Mouse (Mus musculus): ENCODE measurements around the gene Hrc. TPM values are rescaled to one million over a fixed set of nuclear protein-coding genes. Genes with fewer than 3 reads are reported as not detected.

The Hrc gene
- polyA plus RNA-seq, 1 experiment, result not detected

- Histone ChIP-seq H3K27ac (ENCODE audit: insufficient read depth, low read length) (no peak overlapping the region), H3K4me1 (ENCODE audit: control insufficient read depth, insufficient read depth, low read length) (peaks cover 13% of the 10 kb centered on the region), H3K4me3 (ENCODE audit: insufficient read depth, low read length) (no peak overlapping the region)
- no peak for TF ChIP-seq POLR2A (IDR thresholded peaks at IDR 0.05; ENCODE audit: low read depth, low read length)
- peak; percentile 52; the same call in 1 of the 2 replicates for TF ChIP-seq CTCF (IDR thresholded peaks at IDR 0.05; ENCODE audit: borderline replicate concordance, insufficient read depth, low read length)
These were observed 25.6 kb upstream of the Hrc start for GRCm38 (mm10) chr7:45309455-45309854.

GRCm38 (mm10) chr7:45312023-45312422, 23.1 kb upstream of the Hrc start:
- Histone ChIP-seq H3K4me1 (ENCODE audit: control insufficient read depth, insufficient read depth, low read length) (peaks cover 13% of the 10 kb centered on the region), H3K27ac (ENCODE audit: insufficient read depth, low read length) (no peak overlapping the region), H3K4me3 (ENCODE audit: insufficient read depth, low read length) (no peak overlapping the region)
- no peak for TF ChIP-seq CTCF (IDR thresholded peaks at IDR 0.05; ENCODE audit: borderline replicate concordance, insufficient read depth, low read length)

GRCm38 (mm10) chr7:45312686-45313453, 22.2 kb upstream of the Hrc start:
- Histone ChIP-seq H3K4me1 (ENCODE audit: control insufficient read depth, insufficient read depth, low read length) (peaks cover 13% of the 10 kb centered on the region), H3K4me3 (ENCODE audit: insufficient read depth, low read length) (no peak overlapping the region), H3K27ac (ENCODE audit: insufficient read depth, low read length) (no peak overlapping the region)
- TF ChIP-seq POLR2A (IDR thresholded peaks at IDR 0.05; ENCODE audit: low read depth, low read length), result no peak
- TF ChIP-seq CTCF (IDR thresholded peaks at IDR 0.05; ENCODE audit: borderline replicate concordance, insufficient read depth, low read length), result no peak

GRCm38 (mm10) chr7:45313495-45313894, 21.6 kb upstream of the Hrc start:
- TF ChIP-seq POLR2A (IDR thresholded peaks at IDR 0.05; ENCODE audit: low read depth, low read length) (no peak), CTCF (IDR thresholded peaks at IDR 0.05; ENCODE audit: borderline replicate concordance, insufficient read depth, low read length) (no peak)
- no peak overlapping the region for H3K4me3 ChIP-seq (ENCODE audit: insufficient read depth, low read length)
- H3K27ac ChIP-seq (ENCODE audit: insufficient read depth, low read length), result no peak overlapping the region
- H3K4me1 ChIP-seq (ENCODE audit: control insufficient read depth, insufficient read depth, low read length), result peaks cover 13% of the 10 kb centered on the region

GRCm38 (mm10) chr7:45315182-45315701, 19.8 kb upstream of the Hrc start:
- Histone ChIP-seq H3K27ac (ENCODE audit: insufficient read depth, low read length) (no peak overlapping the region), H3K4me3 (ENCODE audit: insufficient read depth, low read length) (no peak overlapping the region), H3K4me1 (ENCODE audit: control insufficient read depth, insufficient read depth, low read length) (peaks cover 13% of the 10 kb centered on the region)
- TF ChIP-seq CTCF (IDR thresholded peaks at IDR 0.05; ENCODE audit: borderline replicate concordance, insufficient read depth, low read length) (no peak), POLR2A (IDR thresholded peaks at IDR 0.05; ENCODE audit: low read depth, low read length) (no peak)

- Histone ChIP-seq H3K27ac (ENCODE audit: insufficient read depth, low read length) (no peak overlapping the region), H3K4me3 (ENCODE audit: insufficient read depth, low read length) (no peak overlapping the region), H3K4me1 (ENCODE audit: control insufficient read depth, insufficient read depth, low read length) (peaks cover 13% of the 10 kb centered on the region)
- TF ChIP-seq CTCF (IDR thresholded peaks at IDR 0.05; ENCODE audit: borderline replicate concordance, insufficient read depth, low read length) (no peak), POLR2A (IDR thresholded peaks at IDR 0.05; ENCODE audit: low read depth, low read length) (no peak)
These were observed 18.6 kb upstream of the Hrc start for GRCm38 (mm10) chr7:45316536-45316935.

GRCm38 (mm10) chr7:45322245-45322644, 12.8 kb upstream of the Hrc start:
- TF ChIP-seq POLR2A (IDR thresholded peaks at IDR 0.05; ENCODE audit: low read depth, low read length) (no peak), CTCF (IDR thresholded peaks at IDR 0.05; ENCODE audit: borderline replicate concordance, insufficient read depth, low read length) (no peak)
- Histone ChIP-seq H3K27ac (ENCODE audit: insufficient read depth, low read length) (no peak overlapping the region), H3K4me1 (ENCODE audit: control insufficient read depth, insufficient read depth, low read length) (no peaks in the 10 kb centered on the region), H3K4me3 (ENCODE audit: insufficient read depth, low read length) (no peak overlapping the region)

- H3K4me3 ChIP-seq (ENCODE audit: insufficient read depth, low read length), result no peak overlapping the region
- H3K27ac ChIP-seq (ENCODE audit: insufficient read depth, low read length), result no peak overlapping the region
- no peaks in the 10 kb centered on the region for H3K4me1 ChIP-seq (ENCODE audit: control insufficient read depth, insufficient read depth, low read length)
- TF ChIP-seq POLR2A (IDR thresholded peaks at IDR 0.05; ENCODE audit: low read depth, low read length) (no peak), CTCF (IDR thresholded peaks at IDR 0.05; ENCODE audit: borderline replicate concordance, insufficient read depth, low read length) (no peak)
These were observed 12.0 kb upstream of the Hrc start for GRCm38 (mm10) chr7:45323069-45323468.

GRCm38 (mm10) chr7:45325800-45326199, 9.3 kb upstream of the Hrc start:
- H3K27ac ChIP-seq (ENCODE audit: insufficient read depth, low read length), result no peak overlapping the region
- no peak overlapping the region for H3K4me3 ChIP-seq (ENCODE audit: insufficient read depth, low read length)
- no peaks in the 10 kb centered on the region for H3K4me1 ChIP-seq (ENCODE audit: control insufficient read depth, insufficient read depth, low read length)
- TF ChIP-seq CTCF (IDR thresholded peaks at IDR 0.05; ENCODE audit: borderline replicate concordance, insufficient read depth, low read length) (no peak), POLR2A (IDR thresholded peaks at IDR 0.05; ENCODE audit: low read depth, low read length) (no peak)

- no peaks in the 10 kb centered on the region for H3K4me1 ChIP-seq (ENCODE audit: control insufficient read depth, insufficient read depth, low read length)
- no peak for TF ChIP-seq CTCF (IDR thresholded peaks at IDR 0.05; ENCODE audit: borderline replicate concordance, insufficient read depth, low read length)
- H3K27ac ChIP-seq (ENCODE audit: insufficient read depth, low read length), result no peak overlapping the region
- H3K4me3 ChIP-seq (ENCODE audit: insufficient read depth, low read length), result no peak overlapping the region
These were observed 6.1 kb upstream of the Hrc start for GRCm38 (mm10) chr7:45328841-45329475.

Data from embryonic fibroblast, embryonic 13.5 days (primary cell).